Mouse (Mus musculus) ovary, postnatal 10 days (tissue): ENCODE measurements at regions not wholly inside any gene's neighbourhood (a gene's known extent, or its start where the extent isn't known, plus 50 kb on each side); places are given as distances from the start of the nearest gene placed in this dataset.

ENCODE experiments used
- DNase-seq: peaks from one replicate; pipeline ENCODE4 v3.0.0; 2022; ENCODE audit warnings: low spot score

DNA sequence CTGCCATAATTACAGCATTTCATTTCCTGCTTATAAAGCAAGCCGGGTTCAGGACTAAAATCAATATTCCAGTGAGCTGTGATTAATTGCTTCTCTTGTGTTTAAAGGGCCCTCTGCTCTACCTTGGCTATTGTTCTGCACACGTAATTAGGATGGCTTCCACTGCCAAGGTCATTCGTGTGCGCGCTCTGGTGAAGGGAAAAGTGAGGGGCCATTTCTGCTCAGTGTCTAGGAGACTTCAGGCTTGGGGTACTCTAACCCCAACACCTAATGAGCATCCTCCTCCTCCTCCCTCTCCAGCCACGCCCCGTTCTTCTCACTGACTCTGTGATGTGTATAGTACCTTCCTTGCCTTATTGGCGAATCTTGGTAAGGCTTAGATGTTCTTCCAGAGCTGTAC is 53.5 kb upstream of the Cxcl12 start:
- no peak for DNase-seq

DNA sequence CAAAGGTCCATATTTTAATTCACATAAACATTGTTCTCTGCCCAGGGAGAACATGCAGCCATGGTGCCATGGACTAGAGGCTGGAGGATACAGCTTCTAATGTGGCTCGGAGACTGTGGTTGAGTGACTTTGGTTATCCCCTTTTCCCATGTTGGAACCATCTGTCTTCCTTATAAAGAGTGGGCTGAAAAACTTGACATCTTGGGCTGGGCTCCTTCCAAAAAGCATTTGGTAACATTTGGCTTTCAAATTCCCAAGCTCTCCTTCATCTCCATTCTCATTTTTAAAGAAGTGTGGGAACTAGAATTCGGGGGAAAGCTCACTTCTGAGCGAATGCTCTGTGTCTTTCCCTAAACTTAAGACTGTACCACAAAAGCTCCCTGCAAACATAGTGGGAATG is 50.3 kb upstream of the Cxcl12 start:
- DNase-seq = no peak
